In the genomic region with DNA sequence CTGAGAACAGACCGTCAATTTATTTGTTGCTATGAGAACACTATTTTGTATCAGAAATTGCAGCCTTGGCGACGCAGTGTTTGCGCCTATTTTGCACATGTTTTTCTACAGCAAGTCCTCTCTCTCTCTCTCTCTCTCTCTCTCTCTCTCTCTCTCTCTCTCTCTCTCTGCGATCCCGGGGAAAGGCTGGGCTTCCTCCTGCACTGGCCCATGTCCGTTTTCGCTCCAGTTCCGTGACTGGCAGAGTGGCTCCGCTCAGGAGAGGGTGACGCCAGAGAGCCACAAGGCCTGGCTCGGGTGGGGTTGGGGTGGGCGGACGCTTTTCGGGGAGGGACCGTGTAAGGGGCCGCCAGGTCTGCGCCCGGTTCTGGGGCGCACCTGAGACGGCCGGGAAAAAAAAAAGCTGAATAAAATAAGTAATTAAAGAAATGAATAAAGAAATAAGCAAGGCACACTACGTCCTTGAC, we compare ENCODE assay signal across 8 mouse cellular contexts. TPM values are rescaled to one million over a fixed set of nuclear protein-coding genes. Genes with fewer than 3 reads are reported as not detected.
A peak's percentile ranks its signal among the peaks of the same experiment; 100 is the strongest.
DNase-seq lines count a peak whose midpoint lies in the region; ATAC-seq and TF ChIP-seq lines count a peak whose summit lies in the region.

No protein-coding gene starts in this region.

- peak overlapping the region; percentile 51 for H3K4me3 ChIP-seq in ES-Bruce4 (ENCODE audit: low read depth, low read length)
- H3K4me3 ChIP-seq in forebrain, embryonic 14.5 days (ENCODE audit: low read depth, low read length): peak overlapping the region; percentile 62
- peak overlapping the region; percentile 82 for H3K4me3 ChIP-seq in lung, adult 2 months (replicated peaks; ENCODE audit: extremely low read depth, low read depth, low read length)

- no peak for TF ChIP-seq CTCF in ES-Bruce4 (IDR thresholded peaks at IDR 0.05; ENCODE audit: low read depth, low read length)
- TF ChIP-seq CTCF in lung, adult 2 months (IDR thresholded peaks at IDR 0.05; ENCODE audit: insufficient read depth, low read length): no peak

- H3K4me2 ChIP-seq in forebrain, embryonic 14.5 days (ENCODE audit: low read length): peak overlapping the region; percentile 63

- TF ChIP-seq POLR2A in ES-Bruce4 (IDR thresholded peaks at IDR 0.05; ENCODE audit: insufficient read depth, low read length): no peak
- TF ChIP-seq POLR2A in lung, adult 2 months (IDR thresholded peaks at IDR 0.05; ENCODE audit: borderline replicate concordance, extremely low read depth, low read depth, low read length): peak; percentile 82; the same call in 1 of the 2 replicates

- ATAC-seq in cerebellum, adult (ENCODE audit: insufficient number of reproducible peaks, low FRiP score, low TSS enrichment): peak; percentile 92
- peak; percentile 80 for ATAC-seq in forebrain, embryonic 14.5 days
- peak; percentile 43 for ATAC-seq in neutrophil, adult 5-6 weeks (ENCODE audit: extremely low read depth, insufficient number of reproducible peaks, low FRiP score, poor library complexity, severe bottlenecking)

- no peaks in the 10 kb centered on the region for H3K4me1 ChIP-seq in ES-Bruce4 (ENCODE audit: control insufficient read depth, insufficient read depth, low read length)
- no peaks in the 10 kb centered on the region for H3K4me1 ChIP-seq in forebrain, embryonic 14.5 days (ENCODE audit: control insufficient read depth, insufficient read depth, low read length)
- peaks cover 4% of the 10 kb centered on the region for H3K4me1 ChIP-seq in lung, adult 2 months (ENCODE audit: control insufficient read depth, insufficient read depth, low read length)

- peak overlapping the region; percentile 83 for H3K9ac ChIP-seq in ES-Bruce4 (ENCODE audit: low read depth, poor library complexity, severe bottlenecking)
- peak overlapping the region; percentile 97 for H3K9ac ChIP-seq in forebrain, embryonic 14.5 days (ENCODE audit: low read length)

- DNase-seq in forebrain, embryonic 14.5 days (ENCODE audit: low spot score): peak; percentile 88
- peak; percentile 79 for DNase-seq in heart, postnatal 25 days (ENCODE audit: low spot score)
- peak; percentile 58 to 80 for DNase-seq in layer of hippocampus, adult 18-20 months (ENCODE audit: low spot score in 2 of 2)
- DNase-seq in lung, adult 2 months: peak; percentile 77
- peak; percentile 56 to 69 for DNase-seq in thymus, adult 18-20 months

- H3K27ac ChIP-seq in ES-Bruce4 (ENCODE audit: insufficient read depth, low read length): peak overlapping the region; percentile 83
- H3K27ac ChIP-seq in forebrain, embryonic 14.5 days (ENCODE audit: low read depth, low read length): peak overlapping the region; percentile 100

- intact Hi-C loops in heart, postnatal 25 days (cut with DNase I): no loop called here

- WGBS in forebrain, embryonic 14.5 days: under 1% methylated on average over 23 of the region's 23 CpGs
- under 1% methylated on average over 23 of the region's 23 CpGs for WGBS in lung, adult 2 months

- no peaks in the 10 kb centered on the region for H3K36me3 ChIP-seq in ES-Bruce4 (ENCODE audit: control insufficient read depth, insufficient read depth, low read length, poor library complexity, severe bottlenecking)
- no peaks in the 10 kb centered on the region for H3K36me3 ChIP-seq in forebrain, embryonic 14.5 days (ENCODE audit: control insufficient read depth, insufficient read depth, low read length)

- no peaks in the 10 kb centered on the region for H3K9me3 ChIP-seq in ES-Bruce4 (replicated peaks; ENCODE audit: control insufficient read depth, insufficient read depth, low read length, poor library complexity, severe bottlenecking)
- no peaks in the 10 kb centered on the region for H3K9me3 ChIP-seq in forebrain, embryonic 14.5 days (replicated peaks; ENCODE audit: control insufficient read depth, low read length)

- no peaks in the 10 kb centered on the region for H3K27me3 ChIP-seq in ES-Bruce4 (ENCODE audit: control insufficient read depth, insufficient read depth, low read length, poor library complexity, severe bottlenecking)
- no peaks in the 10 kb centered on the region for H3K27me3 ChIP-seq in forebrain, embryonic 14.5 days (replicated peaks; ENCODE audit: control insufficient read depth, insufficient read depth, low read length)

- no peak for TF ChIP-seq EP300 in ES-Bruce4 (IDR thresholded peaks at IDR 0.05; ENCODE audit: insufficient read depth, low read depth, low read length)

RNA-seq across cellular contexts. Expression of a gene that starts 0.4 kb away (rescaled TPM):
- 5.6 and 9.0 TPM in 2 replicates for polyA plus RNA-seq in ES-Bruce4 (2011; ENCODE audit: insufficient read depth, insufficient read length, low read depth, missing spikeins)
- 5.9 and 7.6 TPM in 2 replicates for polyA plus RNA-seq in forebrain, embryonic 14.5 days (2014; fragmentation: Nextera tagmentation; extraction: Ambion mirVana)
- total RNA-seq in heart, postnatal 25 days (2021): 10 to 100 TPM; 71.8 to 80.5 TPM
- 1 to 10 TPM; 9.6 to 10.0 TPM for total RNA-seq in layer of hippocampus, adult 18-20 months (2021)
- 0.38 and 0.82 TPM in 2 replicates for polyA plus RNA-seq in lung, adult 2 months (2012; rRNA removed)
- total RNA-seq in neutrophil, adult 5-6 weeks (2017): 8.1 and 11.7 TPM in 2 replicates

Comparison
In these comparisons a context has a peak if more than half of its experiments do, and no peak if none do; other contexts are left out.
1. Peak in every context shown above with its lines: DNase-seq, ATAC-seq, H3K4me3 ChIP-seq and H3K27ac ChIP-seq.